8 mouse cellular contexts compared by ENCODE assay signal in the genomic region with DNA sequence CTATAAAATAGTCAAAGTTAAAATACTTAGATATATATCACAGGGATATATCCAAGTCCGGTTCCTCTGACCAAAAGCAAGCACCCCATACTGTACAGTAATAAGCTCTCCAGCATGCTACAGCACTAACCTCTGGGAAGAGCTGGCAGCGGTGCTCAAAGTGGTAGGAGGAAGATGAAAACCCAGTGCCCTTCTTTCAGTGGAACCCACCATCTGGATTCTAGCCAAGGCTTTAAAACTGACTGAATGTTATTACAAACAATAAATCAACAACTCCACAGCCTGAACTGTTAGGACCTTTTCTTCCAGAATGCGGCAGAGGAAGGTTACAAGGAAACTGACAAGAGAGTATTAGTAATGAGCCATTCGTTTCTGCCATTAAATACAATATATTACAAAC. TPM values are rescaled to one million over a fixed set of nuclear protein-coding genes. Genes with fewer than 3 reads are reported as not detected.
A peak's percentile ranks its signal among the peaks of the same experiment; 100 is the strongest.
DNase-seq lines count a peak whose midpoint lies in the region; ATAC-seq and TF ChIP-seq lines count a peak whose summit lies in the region.

No protein-coding gene starts in this region.

- no peak for DNase-seq in intestine, embryonic 14.5 days (ENCODE audit: low spot score)
- peak; percentile 69 for DNase-seq in brain, embryonic 14.5 days (ENCODE audit: low read depth)
- DNase-seq in forelimb bud, embryonic 11.5 days (ENCODE audit: low read depth, low spot score), result peak; percentile 53
- no peak for DNase-seq in left cerebral cortex, adult 18-20 months (ENCODE audit: low spot score in 2 of 2)
- DNase-seq in lung, postnatal 4 days, result no peak
- DNase-seq in Muller cell, postnatal 12 days (ENCODE audit: inconsistent ontology term), result no peak

- H3K27me3 ChIP-seq in intestine, embryonic 14.5 days (replicated peaks; ENCODE audit: control insufficient read depth, insufficient read depth, low read length), result no peaks in the 10 kb centered on the region
- no peaks in the 10 kb centered on the region for H3K27me3 ChIP-seq in intestine, embryonic 15.5 days (replicated peaks)
- no peaks in the 10 kb centered on the region for H3K27me3 ChIP-seq in midbrain, embryonic 12.5 days

- H3K4me2 ChIP-seq in intestine, embryonic 14.5 days (ENCODE audit: low read length), result peak overlapping the region; percentile 61; the same call in 1 of the 2 replicates
- H3K4me2 ChIP-seq in intestine, embryonic 15.5 days (replicated peaks), result no peak overlapping the region
- peak overlapping the region; percentile 47 for H3K4me2 ChIP-seq in midbrain, embryonic 12.5 days (replicated peaks)

- TF ChIP-seq POLR2A in brain, embryonic 14.5 days (IDR thresholded peaks at IDR 0.05; ENCODE audit: borderline replicate concordance, extremely low read depth, insufficient read depth, insufficient read length, poor library complexity, severe bottlenecking), result no peak

- H3K36me3 ChIP-seq in intestine, embryonic 14.5 days (ENCODE audit: control insufficient read depth, insufficient read depth, low read length), result no peaks in the 10 kb centered on the region
- no peaks in the 10 kb centered on the region for H3K36me3 ChIP-seq in intestine, embryonic 15.5 days
- no peaks in the 10 kb centered on the region for H3K36me3 ChIP-seq in midbrain, embryonic 12.5 days

- no peaks in the 10 kb centered on the region for H3K9me3 ChIP-seq in intestine, embryonic 14.5 days (ENCODE audit: control insufficient read depth, low read length)
- H3K9me3 ChIP-seq in intestine, embryonic 15.5 days, result no peaks in the 10 kb centered on the region
- H3K9me3 ChIP-seq in midbrain, embryonic 12.5 days, result no peaks in the 10 kb centered on the region

- peaks cover 3% of the 10 kb centered on the region; the same call in 1 of the 2 replicates for H3K4me1 ChIP-seq in intestine, embryonic 14.5 days (replicated peaks; ENCODE audit: control insufficient read depth, insufficient read depth, low read length)
- H3K4me1 ChIP-seq in intestine, embryonic 15.5 days (replicated peaks), result 0 out of 2 replicates have a peak, but pooled peaks cover 2% of the 10 kb centered on the region
- 0 out of 2 replicates have a peak, but pooled peaks cover 3% of the 10 kb centered on the region for H3K4me1 ChIP-seq in midbrain, embryonic 12.5 days

- no peak for TF ChIP-seq CTCF in brain, embryonic 14.5 days (IDR thresholded peaks at IDR 0.05; ENCODE audit: borderline replicate concordance, extremely low read depth, insufficient read depth, insufficient read length)

- H3K4me3 ChIP-seq in intestine, embryonic 14.5 days (ENCODE audit: low read depth, low read length), result no peak overlapping the region; the same call in 1 of the 2 replicates
- H3K4me3 ChIP-seq in intestine, embryonic 15.5 days (replicated peaks), result no peak overlapping the region
- peak overlapping the region; percentile 67 for H3K4me3 ChIP-seq in midbrain, embryonic 12.5 days

- no peak overlapping the region for H3K27ac ChIP-seq in intestine, embryonic 14.5 days (ENCODE audit: low read depth)
- H3K27ac ChIP-seq in intestine, embryonic 15.5 days, result no peak overlapping the region
- H3K27ac ChIP-seq in midbrain, embryonic 12.5 days (replicated peaks), result 0 out of 2 replicates have a peak overlapping the region, but pooled peaks have one; percentile 17

- WGBS in intestine, embryonic 14.5 days, result 42% methylated on average over 4 of the region's 4 CpGs
- 43% methylated on average over 4 of the region's 4 CpGs for WGBS in intestine, embryonic 15.5 days
- 75% methylated on average over 4 of the region's 4 CpGs for WGBS in midbrain, embryonic 12.5 days

- ATAC-seq in intestine, embryonic 14.5 days (replicated peaks; ENCODE audit: low FRiP score, low TSS enrichment, low read depth), result no peak
- ATAC-seq in intestine, embryonic 15.5 days, result no peak
- ATAC-seq in midbrain, embryonic 12.5 days (ENCODE audit: low FRiP score, low read depth), result no peak

- H3K9ac ChIP-seq in intestine, embryonic 14.5 days (ENCODE audit: low read length), result no peak overlapping the region
- no peak overlapping the region for H3K9ac ChIP-seq in intestine, embryonic 15.5 days
- H3K9ac ChIP-seq in midbrain, embryonic 12.5 days (replicated peaks), result no peak overlapping the region; the same call in 1 of the 2 replicates

RNA-seq across cellular contexts. Expression of a gene that starts 1.8 kb away (rescaled TPM):
- 6.8 and 7.4 TPM in 2 replicates for polyA plus RNA-seq in intestine, embryonic 14.5 days (2014; fragmentation: Nextera tagmentation; extraction: Ambion mirVana)
- 7.0 and 8.0 TPM in 2 replicates for polyA plus RNA-seq in intestine, embryonic 15.5 days (2015; fragmentation: Nextera tagmentation; extraction: Ambion mirVana)
- 88.8 and 125 TPM in 2 replicates for polyA plus RNA-seq in brain, embryonic 14.5 days (2012; rRNA removed)
- 34.1 and 39.9 TPM in 2 replicates for polyA plus RNA-seq in midbrain, embryonic 12.5 days (2016; fragmentation: Nextera tagmentation; extraction: Ambion mirVana)
- total RNA-seq in left cerebral cortex, adult 18-20 months (2021), result 10 to 100 TPM; 83.8 to 84.8 TPM

Comparison
In these comparisons a context has a peak if more than half of its experiments do, and no peak if none do; other contexts are left out.
1. DNase-seq: peak in brain, embryonic 14.5 days (single experiment) and forelimb bud, embryonic 11.5 days (single experiment); none in intestine, embryonic 14.5 days (single experiment), left cerebral cortex, adult 18-20 months (0 of 2), lung, postnatal 4 days (0 of 2) and Muller cell, postnatal 12 days (single experiment).